Comparison of ENCODE assay signal across 24 mouse cellular contexts in the genomic region with DNA sequence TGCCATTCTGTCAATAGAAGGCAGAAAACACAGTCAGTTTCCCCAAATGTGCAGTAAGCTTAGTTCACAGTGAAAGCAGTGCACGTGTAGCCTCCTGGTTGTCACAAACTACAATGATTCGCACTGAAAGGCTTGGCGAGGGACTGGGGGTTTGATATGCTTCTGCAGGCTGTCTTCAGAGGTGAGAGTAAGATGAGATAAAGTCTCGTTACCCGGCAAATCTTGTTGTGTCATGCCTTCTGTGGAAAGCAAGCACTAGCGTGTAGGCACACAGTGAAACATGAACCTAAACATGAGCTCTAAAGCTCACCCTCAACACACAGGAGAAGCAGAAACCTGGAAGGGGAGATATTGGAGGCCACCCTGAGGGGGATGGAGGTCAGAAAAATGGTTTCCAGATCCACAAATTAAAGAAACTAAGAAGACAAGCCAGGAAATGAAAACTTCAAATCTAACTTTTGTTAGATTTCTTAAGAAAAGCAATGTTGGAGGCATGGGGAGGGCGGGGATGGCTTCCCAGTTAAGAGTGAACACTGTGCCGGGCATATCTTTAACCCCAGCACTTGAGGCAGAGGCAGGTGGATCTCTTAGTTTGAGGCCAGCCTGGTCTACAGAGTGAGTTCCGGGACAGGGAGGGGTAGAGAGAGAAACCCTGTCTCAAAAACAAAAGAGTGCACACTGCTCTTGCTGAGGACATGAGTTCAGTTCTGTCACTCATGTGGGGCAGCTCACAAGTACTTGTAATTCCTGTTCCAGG. TPM values are rescaled to one million over a fixed set of nuclear protein-coding genes. Genes with fewer than 3 reads are reported as not detected.
DNase-seq lines count a peak whose midpoint lies in the region; ATAC-seq lines count a peak whose summit lies in the region.
"Had no signal": no experiment of that assay in that cellular context is flagged by ENCODE, and none has a peak within 500 bp of the region (broad histone marks: within the 10 kb centered on the region; RNA-seq: fewer than 3 reads in every experiment).

No protein-coding gene starts in this region.

- no peak for ATAC-seq in limb, embryonic 12.5 days (ENCODE audit: insufficient number of reproducible peaks, insufficient read depth, low FRiP score, low TSS enrichment, low read depth)
- peak; percentile 78 for ATAC-seq in liver, embryonic 15.5 days (ENCODE audit: insufficient read depth)
- ATAC-seq: activated CD4-positive, CD25-positive, alpha-beta regulatory T cell, adult 4 months; forebrain, embryonic 15.5 days; hindbrain, embryonic 16.5 days; intestine, embryonic 15.5 days; lung, postnatal 0 days had no signal

- no peaks in the 10 kb centered on the region for H3K27me3 ChIP-seq in limb, embryonic 12.5 days
- H3K27me3 ChIP-seq in limb, embryonic 10.5 days (ENCODE audit: low read depth, poor library complexity, severe bottlenecking) = no peaks in the 10 kb centered on the region
- no peaks in the 10 kb centered on the region for H3K27me3 ChIP-seq in liver, embryonic 15.5 days
- H3K27me3 ChIP-seq: CH12.LX; embryonic facial prominence, embryonic 15.5 days; forebrain, embryonic 15.5 days; intestine, embryonic 15.5 days; midbrain, embryonic 12.5 days had no signal

- no peak overlapping the region for H3K4me3 ChIP-seq in limb, embryonic 12.5 days (replicated peaks)
- no peak overlapping the region for H3K4me3 ChIP-seq in limb, embryonic 10.5 days
- no peak overlapping the region for H3K4me3 ChIP-seq in liver, embryonic 15.5 days (replicated peaks)
- H3K4me3 ChIP-seq: embryonic facial prominence, embryonic 15.5 days; forebrain, embryonic 15.5 days; intestine, embryonic 15.5 days; midbrain, embryonic 12.5 days had no signal

- 86% methylated on average over 9 of the region's 9 CpGs for WGBS in limb, embryonic 12.5 days
- WGBS in limb, embryonic 10.5 days = 91% methylated on average over 9 of the region's 9 CpGs
- 31% methylated on average over 9 of the region's 9 CpGs for WGBS in liver, embryonic 15.5 days (ENCODE audit: insufficient replicate concordance)

- H3K36me3 ChIP-seq in limb, embryonic 12.5 days = no peaks in the 10 kb centered on the region; the same call in 1 of the 2 replicates
- H3K36me3 ChIP-seq in limb, embryonic 10.5 days = 0 out of 2 replicates have a peak, but pooled peaks cover 4% of the 10 kb centered on the region
- peaks cover 21% of the 10 kb centered on the region for H3K36me3 ChIP-seq in liver, embryonic 15.5 days (replicated peaks)
- H3K36me3 ChIP-seq: embryonic facial prominence, embryonic 15.5 days; forebrain, embryonic 15.5 days; intestine, embryonic 15.5 days; midbrain, embryonic 12.5 days had no signal

- no peaks in the 10 kb centered on the region for H3K9me3 ChIP-seq in limb, embryonic 12.5 days
- no peaks in the 10 kb centered on the region for H3K9me3 ChIP-seq in limb, embryonic 10.5 days (replicated peaks)
- H3K9me3 ChIP-seq in liver, embryonic 15.5 days (replicated peaks) = no peaks in the 10 kb centered on the region
- H3K9me3 ChIP-seq: embryonic facial prominence, embryonic 15.5 days; forebrain, embryonic 15.5 days; intestine, embryonic 15.5 days; midbrain, embryonic 12.5 days had no signal

- no peak overlapping the region for H3K27ac ChIP-seq in limb, embryonic 12.5 days
- H3K27ac ChIP-seq in limb, embryonic 10.5 days = no peak overlapping the region
- H3K27ac ChIP-seq in liver, embryonic 15.5 days (replicated peaks) = peak overlapping the region; percentile 90
- H3K27ac ChIP-seq: embryonic facial prominence, embryonic 15.5 days; forebrain, embryonic 15.5 days; intestine, embryonic 15.5 days; macrophage; midbrain, embryonic 12.5 days had no signal

- DNase-seq in limb, embryonic 10.5 days (ENCODE audit: low spot score) = no peak
- DNase-seq in c-Kit-positive CD71-positive TER-119-positive erythroid progenitor cells, embryonic 14.5 days (ENCODE audit: low spot score) = peak; percentile 53
- DNase-seq in cerebellum, postnatal 10 days = no peak
- no peak for DNase-seq in embryo, embryonic 11 days
- DNase-seq in thymus, postnatal 0 days (ENCODE audit: low spot score) = no peak
- DNase-seq: adrenal gland, postnatal 10 days; B cell, adult 2 months; cerebellum, postnatal 25 days; gastrocnemius, postnatal 10 days; heart, adult 11 months; kidney, adult 9 months; kidney, postnatal 14 days had no signal

- H3K4me2 ChIP-seq in limb, embryonic 12.5 days = no peak overlapping the region
- H3K4me2 ChIP-seq in liver, embryonic 15.5 days = peak overlapping the region; percentile 36
- H3K4me2 ChIP-seq: embryonic facial prominence, embryonic 15.5 days; forebrain, embryonic 15.5 days; heart, embryonic 11.5 days; intestine, embryonic 15.5 days; midbrain, embryonic 12.5 days had no signal

- H3K9ac ChIP-seq in limb, embryonic 12.5 days (replicated peaks) = peak overlapping the region; percentile 31; the same call in 1 of the 2 replicates
- H3K9ac ChIP-seq in liver, embryonic 15.5 days = no peak overlapping the region
- H3K9ac ChIP-seq: embryonic facial prominence, embryonic 15.5 days; forebrain, embryonic 15.5 days; intestine, embryonic 15.5 days; midbrain, embryonic 12.5 days had no signal

- no peaks in the 10 kb centered on the region for H3K4me1 ChIP-seq in limb, embryonic 12.5 days (replicated peaks)
- no peaks in the 10 kb centered on the region for H3K4me1 ChIP-seq in limb, embryonic 10.5 days
- H3K4me1 ChIP-seq in liver, embryonic 15.5 days (replicated peaks) = peaks cover 49% of the 10 kb centered on the region
- H3K4me1 ChIP-seq: embryonic facial prominence, embryonic 15.5 days; intestine, embryonic 15.5 days; midbrain, embryonic 12.5 days had no signal

RNA-seq across cellular contexts. Expression of a gene that starts 33.2 kb away (rescaled TPM):
- 42.0 TPM in 2 replicates for polyA plus RNA-seq in limb, embryonic 12.5 days (2016; fragmentation: Nextera tagmentation; extraction: Ambion mirVana)
- polyA plus RNA-seq in limb, embryonic 10.5 days (2016; fragmentation: Nextera tagmentation; extraction: Ambion mirVana) = 37.5 and 40.4 TPM in 2 replicates
- 32.9 and 35.1 TPM in 2 replicates for polyA plus RNA-seq in liver, embryonic 15.5 days (2015; fragmentation: Nextera tagmentation; extraction: Ambion mirVana)
- polyA plus RNA-seq in thymus, postnatal 0 days (2015; fragmentation: Nextera tagmentation; extraction: Ambion mirVana) = 125 and 141 TPM in 2 replicates

RNA-seq across cellular contexts. Expression of a gene that starts 48.3 kb away (rescaled TPM):
- polyA plus RNA-seq in limb, embryonic 12.5 days (2016; fragmentation: Nextera tagmentation; extraction: Ambion mirVana) = 54.1 and 58.8 TPM in 2 replicates
- 51.3 and 61.5 TPM in 2 replicates for polyA plus RNA-seq in limb, embryonic 10.5 days (2016; fragmentation: Nextera tagmentation; extraction: Ambion mirVana)
- polyA plus RNA-seq in liver, embryonic 15.5 days (2015; fragmentation: Nextera tagmentation; extraction: Ambion mirVana) = 28.9 and 29.5 TPM in 2 replicates
- 30.9 and 31.3 TPM in 2 replicates for polyA plus RNA-seq in thymus, postnatal 0 days (2015; fragmentation: Nextera tagmentation; extraction: Ambion mirVana)
